Mouse (Mus musculus): Measurements from ENCODE around the gene Agt. TPM values are rescaled to one million over a fixed set of nuclear protein-coding genes. Genes with fewer than 3 reads are reported as not detected.

The Agt gene
- polyA plus RNA-seq, 1 experiment = 231 TPM

DNA sequence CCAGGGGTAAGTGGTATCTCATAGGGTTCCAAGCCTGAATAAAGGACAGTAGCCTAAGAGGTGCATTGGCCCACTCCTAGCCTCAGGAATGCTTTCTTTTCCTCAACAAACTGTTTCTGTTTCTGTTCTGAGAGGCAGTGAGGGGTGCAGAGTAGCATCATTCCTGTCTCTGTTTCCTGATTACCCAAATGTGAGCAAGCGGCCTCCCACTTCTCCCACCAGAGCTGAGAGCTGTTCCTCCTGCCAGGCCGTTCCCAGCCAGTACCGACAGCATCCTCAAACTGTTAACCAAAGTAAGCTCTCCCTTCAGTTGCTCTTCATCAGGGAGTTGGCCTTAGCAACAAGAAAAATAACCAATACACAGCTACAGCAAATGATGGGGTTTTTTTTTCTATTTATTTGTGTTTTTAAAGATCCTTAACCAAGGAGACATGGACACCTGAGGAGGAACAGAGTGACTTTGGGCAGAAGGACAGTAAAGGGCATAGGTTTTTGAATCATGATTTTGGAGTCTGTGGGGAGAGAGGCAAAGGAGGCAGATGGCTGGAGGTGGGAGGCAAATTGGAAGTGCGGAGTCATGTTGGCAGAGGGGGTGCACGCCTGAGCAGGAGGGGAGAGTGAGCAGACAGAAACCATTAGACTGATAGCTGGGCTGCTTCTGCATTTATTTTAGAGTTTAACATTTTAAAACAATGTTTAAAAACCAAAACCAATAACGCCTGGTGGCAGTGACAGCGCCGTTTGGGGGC is 61.8 kb downstream of the Agt start:
- H3K27ac ChIP-seq (ENCODE audit: control insufficient read depth, insufficient read depth, low read depth, low read length) = no peak overlapping the region
- H3K4me3 ChIP-seq (ENCODE audit: control insufficient read depth, low read depth, low read length) = no peak overlapping the region
- H3K27me3 ChIP-seq (ENCODE audit: control insufficient read depth, insufficient read depth, low read length) = no peaks in the 10 kb centered on the region
- no peaks in the 10 kb centered on the region for H3K36me3 ChIP-seq (ENCODE audit: control insufficient read depth, insufficient read depth, low read length)
- TF ChIP-seq POLR2A (IDR thresholded peaks at IDR 0.05; ENCODE audit: control insufficient read depth, low read depth, low read length) (no peak), CTCF (IDR thresholded peaks at IDR 0.05; ENCODE audit: control insufficient read depth, insufficient read depth, insufficient replicate concordance, low read depth, low read length) (no peak)
- H3K4me1 ChIP-seq (ENCODE audit: control insufficient read depth, insufficient read depth, low read length) = no peaks in the 10 kb centered on the region

Other genes starting within 250 kb of the Agt start
- 15.7 and 20.0 TPM in 2 replicates for gene Pgbd5, start 130.0 kb downstream of the Agt start, polyA plus RNA-seq (2012; rRNA removed)
- gene Cog2, start 48.9 kb downstream of the Agt start, polyA plus RNA-seq (2012; rRNA removed) = 14.2 and 14.7 TPM in 2 replicates
- gene Capn9, start 6.4 kb upstream of the Agt start, polyA plus RNA-seq (2012; rRNA removed) = 0.58 and 0.75 TPM in 2 replicates
- gene 2310022B05Rik, start 93.7 kb upstream of the Agt start, polyA plus RNA-seq (2012; rRNA removed) = 15.9 and 17.3 TPM in 2 replicates
- gene Ttc13, start 152.3 kb upstream of the Agt start, polyA plus RNA-seq (2012; rRNA removed) = 8.2 and 9.2 TPM in 2 replicates
- 13.5 and 14.9 TPM in 2 replicates for gene Arv1, start 152.4 kb upstream of the Agt start, polyA plus RNA-seq (2012; rRNA removed)
- 10.9 and 11.2 TPM in 2 replicates for gene Fam89a, start 182.1 kb upstream of the Agt start, polyA plus RNA-seq (2012; rRNA removed)
- gene Trim67, start 223.4 kb upstream of the Agt start, polyA plus RNA-seq (2012; rRNA removed) = 0.43 and 0.49 TPM in 2 replicates